Mouse (Mus musculus) retina, postnatal 1 day (tissue): ENCODE data around the gene Kctd17.
A peak's percentile ranks its signal among the peaks of the same experiment; 100 is the strongest.

ENCODE experiments used
- DNase-seq: peaks from one replicate; pipeline ENCODE4 v3.0.0-alpha.2; 2012

The Kctd17 gene

GRCm38 (mm10) chr15:78428391-78429138, at the start of gene Kctd17:
Gene Kctd17, plus strand, starts transcription at chr15:78428564.
- peak; percentile 82 for DNase-seq

- DNase-seq = no peak
These were observed 48.2 kb upstream of the Kctd17 start for GRCm38 (mm10) chr15:78380208-78380607.

- DNase-seq = peak; percentile 91
These were observed 47.6 kb upstream of the Kctd17 start for GRCm38 (mm10) chr15:78380741-78381140.

- DNase-seq = peak; percentile 72
These were observed 46.2 kb upstream of the Kctd17 start for GRCm38 (mm10) chr15:78382115-78382514.

GRCm38 (mm10) chr15:78383450-78384219, 44.7 kb upstream of the Kctd17 start:
- DNase-seq = no peak

- no peak for DNase-seq
These were observed 43.9 kb upstream of the Kctd17 start for GRCm38 (mm10) chr15:78384220-78385116.

- DNase-seq = no peak
These were observed 42.8 kb upstream of the Kctd17 start for GRCm38 (mm10) chr15:78385564-78385963.

- no peak for DNase-seq
These were observed 37.5 kb upstream of the Kctd17 start for GRCm38 (mm10) chr15:78390855-78391254.

- no peak for DNase-seq
These were observed 32.8 kb upstream of the Kctd17 start, which contains the start of gene Tex33 for GRCm38 (mm10) chr15:78395478-78395962. Gene Tex33, minus strand, starts transcription at chr15:78395912.

- DNase-seq = peak; percentile 29
These were observed 27.0 kb upstream of the Kctd17 start for GRCm38 (mm10) chr15:78401345-78401744.

GRCm38 (mm10) chr15:78401921-78402320, 26.4 kb upstream of the Kctd17 start:
- no peak for DNase-seq

- DNase-seq = no peak
These were observed 25.9 kb upstream of the Kctd17 start for GRCm38 (mm10) chr15:78402423-78402822.

- no peak for DNase-seq
These were observed 25.0 kb upstream of the Kctd17 start for GRCm38 (mm10) chr15:78403301-78403741.

- DNase-seq = peak; percentile 61
These were observed 24.5 kb upstream of the Kctd17 start for GRCm38 (mm10) chr15:78403896-78404295.

- no peak for DNase-seq
These were observed 23.3 kb upstream of the Kctd17 start for GRCm38 (mm10) chr15:78405098-78405497.

- DNase-seq = peak; percentile 94
These were observed 22.7 kb upstream of the Kctd17 start, which contains the start of gene Tst for GRCm38 (mm10) chr15:78405517-78406211. Gene Tst, minus strand, starts transcription at chr15:78405907.

- peak; percentile 94 for DNase-seq
These were observed 21.9 kb upstream of the Kctd17 start, which contains the start of gene Mpst for GRCm38 (mm10) chr15:78406293-78406934. Gene Mpst, plus strand, starts transcription at chr15:78406416.

- no peak for DNase-seq
These were observed 18.8 kb upstream of the Kctd17 start for GRCm38 (mm10) chr15:78409570-78410052.

- no peak for DNase-seq
These were observed 15.2 kb upstream of the Kctd17 start for GRCm38 (mm10) chr15:78413083-78413718.

- DNase-seq = no peak
These were observed 14.6 kb upstream of the Kctd17 start for GRCm38 (mm10) chr15:78413719-78414117.

- DNase-seq = no peak
These were observed 14.2 kb upstream of the Kctd17 start for GRCm38 (mm10) chr15:78414157-78414556.
